In genomic region chr8:117156866-117157768, GRCm38 (mm10) we compare ENCODE assay signal across 8 mouse cellular contexts. TPM values are rescaled to one million over a fixed set of nuclear protein-coding genes. Genes with fewer than 3 reads are reported as not detected.
DNase-seq lines count a peak whose midpoint lies in the region; ATAC-seq and TF ChIP-seq lines count a peak whose summit lies in the region.

No protein-coding gene starts in this region.

- TF ChIP-seq CTCF in liver, adult 2 months (IDR thresholded peaks at IDR 0.05; ENCODE audit: low read depth, low read length) = no peak
- TF ChIP-seq CTCF in brain, embryonic 14.5 days (IDR thresholded peaks at IDR 0.05; ENCODE audit: borderline replicate concordance, extremely low read depth, insufficient read depth, insufficient read length) = no peak

- H3K79me2 ChIP-seq in liver, adult 2 months (ENCODE audit: control insufficient read depth, insufficient read depth, low read length) = peaks cover 17% of the 10 kb centered on the region; the same call in 1 of the 2 replicates

- H3K4me3 ChIP-seq in liver, adult 2 months (ENCODE audit: insufficient read depth, low read depth, low read length) = peak overlapping the region; percentile 65
- H3K4me3 ChIP-seq in hindbrain, embryonic 14.5 days (replicated peaks; ENCODE audit: low read length) = peak overlapping the region; percentile 94
- H3K4me3 ChIP-seq in midbrain, embryonic 15.5 days = peak overlapping the region; percentile 90

- peaks cover 11% of the 10 kb centered on the region for H3K4me1 ChIP-seq in liver, adult 2 months (ENCODE audit: control insufficient read depth, insufficient read depth, low read length)
- H3K4me1 ChIP-seq in hindbrain, embryonic 14.5 days (replicated peaks; ENCODE audit: control insufficient read depth, insufficient read depth, low read length) = peaks cover 20% of the 10 kb centered on the region
- H3K4me1 ChIP-seq in midbrain, embryonic 15.5 days = peaks cover 33% of the 10 kb centered on the region

- peak overlapping the region; percentile 66 for H3K9ac ChIP-seq in liver, adult 2 months (ENCODE audit: low read depth, low read length)
- peak overlapping the region; percentile 88 for H3K9ac ChIP-seq in hindbrain, embryonic 14.5 days
- H3K9ac ChIP-seq in midbrain, embryonic 15.5 days = peak overlapping the region; percentile 77

- H3K4me2 ChIP-seq in hindbrain, embryonic 14.5 days (replicated peaks) = peak overlapping the region; percentile 70
- peak overlapping the region; percentile 91 for H3K4me2 ChIP-seq in midbrain, embryonic 15.5 days

- no peak; the same call in 1 of the 2 replicates for TF ChIP-seq POLR2A in liver, adult 2 months (IDR thresholded peaks at IDR 0.05; ENCODE audit: extremely low read depth, insufficient read depth, low read length)
- TF ChIP-seq POLR2A in brain, embryonic 14.5 days (IDR thresholded peaks at IDR 0.05; ENCODE audit: borderline replicate concordance, extremely low read depth, insufficient read depth, insufficient read length, poor library complexity, severe bottlenecking) = no peak

- no peaks in the 10 kb centered on the region for H3K27me3 ChIP-seq in liver, adult 2 months (ENCODE audit: control insufficient read depth, insufficient read depth, low read length)
- no peaks in the 10 kb centered on the region for H3K27me3 ChIP-seq in hindbrain, embryonic 14.5 days (ENCODE audit: control insufficient read depth, insufficient read depth, low read length)
- no peaks in the 10 kb centered on the region for H3K27me3 ChIP-seq in midbrain, embryonic 15.5 days (replicated peaks)

- no peaks in the 10 kb centered on the region for H3K9me3 ChIP-seq in hindbrain, embryonic 14.5 days (ENCODE audit: control insufficient read depth, low read length)
- no peaks in the 10 kb centered on the region for H3K9me3 ChIP-seq in midbrain, embryonic 15.5 days

- H3K27ac ChIP-seq in liver, adult 2 months (replicated peaks; ENCODE audit: insufficient read depth, low read depth, low read length) = peak overlapping the region; percentile 9
- peak overlapping the region; percentile 83 for H3K27ac ChIP-seq in hindbrain, embryonic 14.5 days
- H3K27ac ChIP-seq in midbrain, embryonic 15.5 days = peak overlapping the region; percentile 87

- WGBS in liver, adult 2 months = 9% methylated on average over 33 of the region's 33 CpGs
- 12% methylated on average over 33 of the region's 33 CpGs for WGBS in hindbrain, embryonic 14.5 days
- whole genome bisulfite sequencing in midbrain, embryonic 15.5 days = 11% methylated on average over 33 of the region's 33 CpGs

- DNase-seq in liver, adult 2 months (ENCODE audit: extremely low read depth, low read depth, low spot score) = no peak
- no peak for DNase-seq in liver
- peak; percentile 1 for DNase-seq in brain, embryonic 14.5 days (ENCODE audit: low read depth)
- peak; percentile 25 for DNase-seq in hindbrain, embryonic 14.5 days (ENCODE audit: low spot score)
- DNase-seq in layer of hippocampus, adult 9-10 months (ENCODE audit: low spot score) = no peak
- DNase-seq in adrenal gland, postnatal 10 days = no peak
- DNase-seq in frontal cortex, postnatal 25 days (ENCODE audit: low spot score in 2 of 2) = no peak

- ATAC-seq in hindbrain, embryonic 14.5 days (ENCODE audit: low FRiP score) = no peak
- ATAC-seq in midbrain, embryonic 15.5 days (replicated peaks) = peak; percentile 49

- H3K36me3 ChIP-seq in liver, adult 2 months (ENCODE audit: control insufficient read depth, insufficient read depth, low read length) = no peaks in the 10 kb centered on the region
- H3K36me3 ChIP-seq in hindbrain, embryonic 14.5 days (replicated peaks; ENCODE audit: control insufficient read depth, insufficient read depth) = no peaks in the 10 kb centered on the region
- no peaks in the 10 kb centered on the region for H3K36me3 ChIP-seq in midbrain, embryonic 15.5 days (replicated peaks)

RNA-seq across cellular contexts. Expression of gene Gan, which starts 0.8 kb away (rescaled TPM):
- total RNA-seq in liver, adult 2 months (2014; rRNA removed) = 1.2 and 1.3 TPM in 2 replicates
- 1.1 and 1.5 TPM in 2 replicates for polyA plus RNA-seq in liver, adult 2 months (2012; rRNA removed)
- 8.0 and 10.5 TPM in 2 replicates for polyA plus RNA-seq in brain, embryonic 14.5 days (2012; rRNA removed)
- polyA plus RNA-seq in hindbrain, embryonic 14.5 days (2014; fragmentation: Nextera tagmentation; extraction: Ambion mirVana) = 4.4 and 4.7 TPM in 2 replicates
- polyA plus RNA-seq in midbrain, embryonic 15.5 days (2015; fragmentation: Nextera tagmentation; extraction: Ambion mirVana) = 3.5 and 3.9 TPM in 2 replicates
- total RNA-seq in adrenal gland, postnatal 10 days (2021) = 10 to 100 TPM in 1 of 2 experiments, 1 to 10 TPM in 1; 7.7 to 12.1 TPM

Comparison
In these comparisons a context has a peak if more than half of its experiments do, and no peak if none do; other contexts are left out.
1. DNase-seq: peak in brain, embryonic 14.5 days (single experiment) and hindbrain, embryonic 14.5 days (single experiment); none in liver, adult 2 months (single experiment), liver (single experiment), layer of hippocampus, adult 9-10 months (single experiment), adrenal gland, postnatal 10 days (single experiment) and frontal cortex, postnatal 25 days (0 of 2).
2. H3K27ac ChIP-seq: peak in every context shown above with its lines; median percentile 87 in midbrain, embryonic 15.5 days; 83 in hindbrain, embryonic 14.5 days; 9 in liver, adult 2 months.
3. Peak in every context shown above with its lines, with median percentiles within 50 percentile points of each other: H3K4me3 ChIP-seq and H3K9ac ChIP-seq.